Mouse (Mus musculus) spleen, adult 2 months (tissue): ENCODE data around the gene Zfp973. TPM values are rescaled to one million over a fixed set of nuclear protein-coding genes. Genes with fewer than 3 reads are reported as not detected.
"Not testable (repeated sequence)": the region's sequence is repeated elsewhere in the genome, so short reads cannot be mapped to it uniquely, and the experiment has no call there.

Experiments used
- DNase-seq, 2 experiments: peaks; one replicate each; pipeline versions ENCODE4 v3.0.0 to v3.0.0-alpha.2; 2012 to 2021; ENCODE audit warnings: low spot score in 2 of 2, low read depth in 1 of 2
- H3K27ac ChIP-seq: fragments of 200-500 bp; 2 replicates; pipeline ENCODE4 v1.5.1; 2012; ENCODE audit warnings: low read length, inconsistent platforms; ENCODE audit not compliant: insufficient read depth
- H3K27me3 ChIP-seq: fragments of 200-500 bp; 2 replicates; pipeline ENCODE4 v1.6.1; 2012; ENCODE audit warnings: mild to moderate bottlenecking, moderate library complexity, low read length, inconsistent platforms; ENCODE audit not compliant: control insufficient read depth, insufficient read depth
- H3K36me3 ChIP-seq: fragments of 200-500 bp; 2 replicates; pipeline ENCODE4 v1.6.1; 2012; ENCODE audit warnings: mild to moderate bottlenecking, low read length, inconsistent platforms; ENCODE audit not compliant: control insufficient read depth, insufficient read depth
- H3K4me1 ChIP-seq: fragments of 200-500 bp; 2 replicates; pipeline ENCODE4 v1.6.1; 2011; ENCODE audit warnings: inconsistent platforms; ENCODE audit not compliant: control insufficient read depth, insufficient read depth, insufficient read length
- H3K4me3 ChIP-seq: fragments of 200-500 bp; 2 replicates; pipeline ENCODE4 v1.5.1; 2011; ENCODE audit warnings: mild to moderate bottlenecking, inconsistent platforms; ENCODE audit not compliant: insufficient read depth, insufficient read length; ENCODE audit errors: extremely low read depth
- WGBS: fragments of 180-500 bp; shearing (Covaris S2); methylation state at CpG from one replicate; pipeline ENCODE4 v1.1.7; 2018; 5-methylcytosine and 5-hydroxymethylcytosine counted together
- polyA plus RNA-seq: library from polyadenylated mRNA; depleted of rRNA; stranded (reverse); fragments of >200 nt; gene quantifications from 2 replicates; pipeline ENCODE4 v1.2.3, GENCODE M21; 2012; rRNA removed

Gene Zfp973
- 0.48 and 0.56 TPM in 2 replicates for polyA plus RNA-seq

DNA sequence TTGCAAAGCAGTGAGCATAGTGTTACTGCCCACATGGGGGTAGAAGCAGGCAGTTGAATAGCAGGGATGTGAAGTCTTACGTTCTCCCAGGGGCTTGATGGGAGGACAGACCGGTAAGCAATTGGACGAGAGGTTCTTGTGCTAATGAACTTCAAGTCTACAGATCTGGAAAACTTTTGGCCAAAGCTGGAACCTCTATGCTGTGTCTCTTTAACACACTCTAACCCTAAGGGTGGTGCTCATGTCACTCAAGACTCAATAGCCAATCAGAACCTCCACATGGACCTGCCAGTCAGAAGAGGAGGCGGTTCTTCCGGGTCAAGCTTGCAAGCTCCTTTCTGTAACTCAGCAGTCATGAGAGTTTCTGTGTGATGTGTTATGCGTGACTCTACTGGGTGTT lies at the start of gene Zfp973:
Zfp973 (plus strand) TSS at position 301 of the 400 bp plus-strand sequence.
- H3K27ac ChIP-seq, H3K4me1 ChIP-seq, H3K4me3 ChIP-seq, DNase-seq, H3K36me3 ChIP-seq, H3K27me3 ChIP-seq: not testable (repeated sequence)
- no CpG with 5 or more reads among the region's 6 CpGs for WGBS

DNA sequence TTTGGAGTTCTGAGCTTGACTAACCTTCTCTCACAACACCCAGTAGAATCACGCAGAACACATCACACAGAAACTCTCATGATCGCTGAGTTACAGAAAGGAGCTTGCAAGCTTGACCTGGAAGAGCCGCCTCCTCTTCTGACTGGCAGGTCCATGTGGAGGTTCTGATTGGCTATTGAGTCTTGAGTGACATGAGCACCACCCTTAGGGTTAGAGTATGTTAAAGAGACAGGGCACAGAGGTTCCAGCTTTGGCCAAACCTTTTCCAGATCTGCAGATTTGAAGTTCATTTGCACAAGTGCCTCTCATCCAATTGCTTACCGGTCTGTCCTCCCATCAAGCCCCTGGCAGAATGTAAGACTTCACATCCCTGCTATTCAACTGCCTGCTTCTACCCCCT lies 34.1 kb upstream of the Zfp973 start, which contains the start of gene Gm14308:
Gm14308 (minus strand) TSS at position 101 of the 400 bp plus-strand sequence.
- DNase-seq, H3K4me3 ChIP-seq, H3K27ac ChIP-seq, H3K4me1 ChIP-seq, H3K27me3 ChIP-seq, H3K36me3 ChIP-seq: not testable (repeated sequence)
- WGBS: no CpG with 5 or more reads among the region's 4 CpGs

DNA sequence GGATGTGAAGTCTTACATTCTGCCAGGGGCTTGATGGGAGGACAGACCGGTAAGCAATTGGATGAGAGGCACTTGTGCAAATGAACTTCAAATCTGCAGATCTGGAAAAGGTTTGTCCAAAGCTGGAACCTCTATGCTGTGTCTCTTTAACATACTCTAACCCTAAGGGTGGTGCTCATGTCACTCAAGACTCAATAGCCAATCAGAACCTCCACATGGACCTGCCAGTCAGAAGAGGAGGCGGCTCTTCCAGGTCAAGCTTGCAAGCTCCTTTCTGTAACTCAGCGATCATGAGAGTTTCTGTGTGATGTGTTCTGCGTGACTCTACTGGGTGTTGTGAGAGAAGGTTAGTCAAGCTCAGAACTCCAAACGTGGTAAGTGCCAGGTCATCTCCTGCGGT lies 37.7 kb downstream of the Zfp973 start, which contains the start of gene Gm14305:
Gm14305 (plus strand) TSS at position 278 of the 400 bp plus-strand sequence.
- H3K27ac ChIP-seq, H3K36me3 ChIP-seq, H3K4me1 ChIP-seq, H3K27me3 ChIP-seq, DNase-seq: not testable (repeated sequence)
- WGBS: 3% methylated on average over 3 of the region's 6 CpGs
- H3K4me3 ChIP-seq: peak within 1 kb of the TSS; percentile 61

Other genes with a start within 250 kb of the Zfp973 start
- 0.21 TPM in 1 of 2 replicates, not detected in the other for gene Gm14435, start 246.9 kb upstream of the Zfp973 start, polyA plus RNA-seq
- gene Gm14434, start 183.7 kb upstream of the Zfp973 start, polyA plus RNA-seq: 0.36 and 0.92 TPM in 2 replicates
- not detected in 2 replicates for gene Zfp967, start 149.5 kb upstream of the Zfp973 start, polyA plus RNA-seq
- 1.6 TPM in 1 of 2 replicates, not detected in the other for gene Gm14308, start 34.2 kb upstream of the Zfp973 start, polyA plus RNA-seq
- gene Gm14305, start 37.8 kb downstream of the Zfp973 start, polyA plus RNA-seq: 0.85 and 0.96 TPM in 2 replicates
- 0.62 and 0.63 TPM in 2 replicates for gene Gm14295, start 128.1 kb downstream of the Zfp973 start, polyA plus RNA-seq
- gene Gm14408, start 160.6 kb downstream of the Zfp973 start, polyA plus RNA-seq: not detected in 2 replicates